Mouse (Mus musculus) CD8-positive naive resting alpha-beta T cell, adult 2 months (primary cell): ENCODE data around the gene Gzmm.

Experiments used
- DNase-seq, 2 experiments: peaks; one replicate each; pipeline ENCODE4 v3.0.0; 2022; ENCODE audit warnings: low read depth in 2 of 2, low spot score in 2 of 2

Gzmm gene

GRCm38 (mm10) chr10:79688720-79689119, at the start of gene Gzmm:
Gene Gzmm (plus strand): TSS chr10:79689020.
- no peak for DNase-seq

- DNase-seq: no peak
Observed at GRCm38 (mm10) chr10:79645711-79646110, 43.1 kb upstream of the Gzmm start, which contains the start of gene Odf3l2. Gene Odf3l2 (minus strand): TSS chr10:79645738.

- DNase-seq: peak; percentile 43 to 59
Observed at GRCm38 (mm10) chr10:79649070-79649751, 39.6 kb upstream of the Gzmm start.

- no peak for DNase-seq
Observed at GRCm38 (mm10) chr10:79652789-79653188, 36.0 kb upstream of the Gzmm start.

- no peak for DNase-seq
Observed at GRCm38 (mm10) chr10:79654946-79655395, 33.8 kb upstream of the Gzmm start.

- DNase-seq: no peak
Observed at GRCm38 (mm10) chr10:79658829-79659228, 30.0 kb upstream of the Gzmm start.

GRCm38 (mm10) chr10:79660298-79660697, 28.5 kb upstream of the Gzmm start:
- no peak for DNase-seq

GRCm38 (mm10) chr10:79661861-79662260, 27.0 kb upstream of the Gzmm start:
- DNase-seq: no peak

- peak; percentile 62 to 74 for DNase-seq
Observed at GRCm38 (mm10) chr10:79664131-79664665, 24.6 kb upstream of the Gzmm start, which contains the start of gene Madcam1. Gene Madcam1 (plus strand): TSS chr10:79664559.

GRCm38 (mm10) chr10:79665051-79665450, 23.8 kb upstream of the Gzmm start:
- no peak for DNase-seq

- DNase-seq: no peak
Observed at GRCm38 (mm10) chr10:79666493-79666892, 22.3 kb upstream of the Gzmm start.

- no peak for DNase-seq
Observed at GRCm38 (mm10) chr10:79668076-79668475, 20.7 kb upstream of the Gzmm start.

- DNase-seq: peak; percentile 77 to 89
Observed at GRCm38 (mm10) chr10:79668771-79669575, 19.8 kb upstream of the Gzmm start, which contains the start of gene Tpgs1. Gene Tpgs1 (plus strand): TSS chr10:79669369.

- peak; percentile 43 to 51 for DNase-seq
Observed at GRCm38 (mm10) chr10:79669576-79670057, 19.2 kb upstream of the Gzmm start.

- no peak for DNase-seq
Observed at GRCm38 (mm10) chr10:79670071-79670888, 18.5 kb upstream of the Gzmm start.

GRCm38 (mm10) chr10:79671396-79672087, 17.3 kb upstream of the Gzmm start:
- no peak for DNase-seq

- no peak for DNase-seq
Observed at GRCm38 (mm10) chr10:79672088-79672455, 16.7 kb upstream of the Gzmm start.

- no peak for DNase-seq
Observed at GRCm38 (mm10) chr10:79673054-79673453, 15.8 kb upstream of the Gzmm start.

- no peak for DNase-seq
Observed at GRCm38 (mm10) chr10:79675346-79676035, 13.3 kb upstream of the Gzmm start.
